Mouse (Mus musculus) gastrocnemius, postnatal 14 days (tissue): Measurements from ENCODE around the gene Cd4. TPM values are rescaled to one million over a fixed set of nuclear protein-coding genes. Genes with fewer than 3 reads are reported as not detected.
"Not testable (repeated sequence)": the region's sequence is repeated elsewhere in the genome, so short reads cannot be mapped to it uniquely, and the experiment has no call there.

Experiments
- DNase-seq: peaks from one replicate; pipeline ENCODE4 v3.0.0; 2021; ENCODE audit warnings: mixed read lengths
- intact Hi-C: fragments of 180-260 bp; cut with DNase I; formaldehyde crosslinking; loops from one replicate; pipeline ENCODE4 v1.15.1; 2025; ENCODE audit warnings: low total_unique reads
- total RNA-seq, 2 experiments: library from RNA; stranded (reverse); gene quantifications; 2 replicates each; pipeline ENCODE4 v1.2.3; 2021

Gene Cd4
- total RNA-seq, 2 experiments from 2014 or later: 0.27 to 0.51 TPM

DNA sequence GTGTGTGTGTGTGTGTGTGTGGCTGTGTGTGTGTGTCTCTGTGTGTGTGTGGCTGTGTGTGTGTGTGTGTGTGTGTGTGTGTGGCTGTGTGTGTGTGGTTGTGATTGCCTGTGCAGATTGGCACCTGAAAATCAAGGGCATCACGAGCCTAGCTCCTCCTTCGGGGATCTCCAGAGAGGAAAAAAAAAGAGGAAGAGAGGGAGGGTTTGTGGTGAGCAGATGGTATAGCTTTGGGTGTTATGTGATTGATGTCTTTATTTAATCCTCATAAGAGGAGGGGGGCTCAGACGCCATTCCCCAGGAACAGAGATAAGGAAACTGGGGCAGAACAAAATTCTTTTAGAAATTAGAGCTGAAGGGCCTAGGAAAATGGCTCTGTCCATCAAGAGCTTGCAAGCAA lies 10.3 kb upstream of the Cd4 start:
- intact Hi-C loops: no loop called here
- no peak for DNase-seq

DNA sequence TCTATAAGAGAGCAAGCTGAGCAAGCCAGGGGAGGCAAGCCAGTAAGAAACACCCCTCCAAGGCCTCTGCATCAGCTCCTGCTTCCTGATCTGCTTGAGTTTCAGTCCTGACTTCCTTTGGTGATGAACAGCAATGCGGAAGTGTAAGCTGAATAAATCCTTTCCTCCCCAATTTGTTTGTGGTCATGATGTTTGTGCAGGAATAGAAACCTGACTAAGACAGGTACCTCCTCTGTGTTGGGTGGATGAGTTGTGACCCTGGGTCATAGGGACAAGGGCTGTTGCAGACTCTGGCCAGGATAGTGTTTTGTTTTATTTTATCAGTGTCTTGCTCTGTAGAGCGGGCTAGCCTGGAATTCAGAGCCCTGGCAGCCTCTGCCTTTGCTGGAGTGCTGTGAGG lies 6.1 kb upstream of the Cd4 start:
- DNase-seq, intact Hi-C loops: not testable (repeated sequence)

GRCm38 (mm10) chr6:124890997-124891396 lies 3.0 kb upstream of the Cd4 start:
- intact Hi-C loops: no loop called here

GRCm38 (mm10) chr6:124888555-124889125 lies 619 bp upstream of the Cd4 start:
- DNase-seq: no peak
- intact Hi-C loops: no loop called here

More at GRCm38 (mm10) chr6:124890997-124891396, 3.0 kb upstream of the Cd4 start:
- DNase-seq: no peak

DNA sequence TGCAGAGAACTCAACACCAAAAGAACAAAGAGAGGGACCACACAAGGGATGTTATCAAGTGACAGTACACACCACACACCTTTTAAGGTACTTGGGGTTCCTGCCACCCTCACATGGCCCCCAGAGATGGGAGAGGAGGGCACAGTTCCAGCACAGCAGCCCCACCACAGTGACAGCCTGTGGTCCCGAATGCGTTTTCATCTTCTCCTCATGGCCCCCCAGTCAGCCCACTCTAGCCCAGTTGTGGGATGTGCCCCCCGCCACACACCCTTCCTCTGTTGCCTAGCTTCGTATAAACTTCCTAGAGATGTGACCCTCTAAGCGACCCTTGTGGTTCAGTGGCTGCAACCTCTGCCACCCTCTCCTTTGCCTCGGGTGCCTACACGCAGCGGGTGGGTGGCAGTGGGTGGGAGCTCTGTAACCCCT lies 2.1 kb downstream of the Cd4 start:
- DNase-seq: no peak
- intact Hi-C loops: no loop called here

DNA sequence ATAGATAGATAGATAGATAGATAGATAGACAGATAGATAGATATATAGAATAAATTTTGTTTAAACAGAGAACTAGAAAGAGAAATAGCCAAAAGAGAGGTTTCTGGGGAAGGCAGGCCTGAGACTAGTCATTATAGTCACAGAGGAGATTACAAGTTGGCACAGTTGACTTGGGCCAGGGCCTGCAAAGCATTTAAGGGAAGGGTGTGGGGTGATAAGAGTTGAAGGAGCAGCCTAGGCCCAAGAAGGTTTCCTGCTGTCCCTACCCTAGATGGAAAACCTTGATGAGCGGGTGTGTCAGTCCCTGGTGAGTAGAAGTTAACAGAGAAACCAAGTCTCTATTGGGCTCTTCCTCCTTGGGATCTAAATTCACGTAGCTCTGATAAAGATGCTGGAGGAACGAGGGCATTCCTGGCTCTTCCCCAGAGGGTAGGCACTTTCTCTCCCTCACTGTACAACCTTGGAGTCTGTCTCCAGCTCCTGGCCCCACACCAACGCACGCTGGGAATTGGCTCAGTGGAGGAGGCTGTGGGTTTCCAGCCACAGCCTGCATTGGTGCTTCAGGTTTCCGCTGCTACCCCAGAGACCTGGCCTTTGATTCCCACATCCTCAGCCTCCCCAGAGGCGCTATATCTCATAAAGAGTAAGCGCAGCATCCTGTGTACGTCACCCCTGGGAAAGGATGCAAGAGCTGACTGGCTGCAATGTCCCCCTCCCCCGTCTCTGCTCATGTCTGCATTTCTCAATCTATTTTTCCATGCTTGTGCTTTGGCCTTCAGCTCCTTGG lies 3.1 kb downstream of the Cd4 start:
- DNase-seq: peak; percentile 45

GRCm38 (mm10) chr6:124883351-124883750 lies 4.7 kb downstream of the Cd4 start:
- intact Hi-C loops: no loop called here
- no peak for DNase-seq

More for the DNA sequence above, 3.1 kb downstream of the Cd4 start:
- intact Hi-C loops: no loop called here

DNA sequence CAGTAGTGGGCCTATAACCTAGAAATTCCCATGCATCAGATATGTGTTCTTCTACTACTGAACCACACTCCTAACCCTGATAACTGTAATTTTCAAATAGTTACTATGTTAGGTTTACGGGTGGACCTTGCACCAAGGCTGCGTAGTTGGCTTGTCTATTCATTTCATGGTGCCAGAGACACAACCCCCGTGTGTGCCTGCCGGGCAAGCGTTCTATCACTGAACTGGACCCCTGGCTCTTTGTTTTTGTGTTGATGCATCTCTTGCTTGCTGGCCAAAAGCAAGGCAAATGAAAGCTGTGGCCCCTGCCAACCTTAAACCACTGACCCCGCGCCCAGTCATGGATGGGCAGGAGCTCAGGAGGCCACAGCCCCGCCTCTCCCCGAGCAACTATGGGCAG lies 6.2 kb downstream of the Cd4 start:
- no peak for DNase-seq
- intact Hi-C loops: no loop called here

DNA sequence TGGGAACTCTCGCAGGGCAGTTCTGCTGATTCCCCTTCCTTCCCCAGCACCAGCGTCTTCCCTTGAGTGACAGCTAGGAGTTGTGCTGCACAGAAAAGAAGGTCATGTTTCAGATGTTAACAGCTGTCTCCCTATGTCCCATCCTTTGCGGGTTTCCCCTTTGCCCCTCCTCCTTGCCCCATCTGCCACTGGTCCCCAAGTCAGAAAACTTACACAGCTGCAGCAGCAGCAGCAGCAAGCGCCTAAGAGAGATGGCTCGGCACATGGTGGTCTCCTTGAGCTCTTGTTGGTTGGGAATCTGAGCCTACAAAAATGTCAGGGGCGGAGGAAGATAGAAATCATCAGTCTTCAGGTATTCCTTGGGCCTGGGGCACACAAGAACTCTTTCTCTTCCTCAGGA lies 8.6 kb downstream of the Cd4 start:
- no peak for DNase-seq
- intact Hi-C loops: no loop called here

GRCm38 (mm10) chr6:124874348-124874747 lies 13.7 kb downstream of the Cd4 start:
- intact Hi-C loops: no loop called here

DNA sequence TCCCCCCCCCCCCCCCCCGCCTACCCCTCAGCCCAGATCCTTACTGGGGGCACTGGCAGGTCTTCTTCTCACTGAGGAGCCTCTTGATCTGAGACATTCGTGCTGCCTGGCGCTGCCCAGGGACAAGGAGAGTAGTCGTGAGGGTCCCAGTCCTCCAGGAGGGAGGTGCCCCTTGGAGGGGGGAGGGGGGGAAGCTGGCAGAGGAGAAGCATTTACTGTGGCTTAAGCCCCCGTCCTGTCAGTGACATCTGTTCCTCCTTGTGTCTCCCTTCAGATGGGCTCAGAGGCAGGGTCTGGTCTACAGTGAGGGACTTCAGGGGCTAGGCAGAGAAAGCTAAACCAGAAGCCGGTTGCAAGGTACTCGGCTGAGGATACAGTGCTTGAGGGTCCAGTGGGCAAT lies 21.5 kb downstream of the Cd4 start:
- intact Hi-C loops: no loop called here
- DNase-seq: no peak

More at GRCm38 (mm10) chr6:124874348-124874747, 13.7 kb downstream of the Cd4 start:
- DNase-seq: no peak

DNA sequence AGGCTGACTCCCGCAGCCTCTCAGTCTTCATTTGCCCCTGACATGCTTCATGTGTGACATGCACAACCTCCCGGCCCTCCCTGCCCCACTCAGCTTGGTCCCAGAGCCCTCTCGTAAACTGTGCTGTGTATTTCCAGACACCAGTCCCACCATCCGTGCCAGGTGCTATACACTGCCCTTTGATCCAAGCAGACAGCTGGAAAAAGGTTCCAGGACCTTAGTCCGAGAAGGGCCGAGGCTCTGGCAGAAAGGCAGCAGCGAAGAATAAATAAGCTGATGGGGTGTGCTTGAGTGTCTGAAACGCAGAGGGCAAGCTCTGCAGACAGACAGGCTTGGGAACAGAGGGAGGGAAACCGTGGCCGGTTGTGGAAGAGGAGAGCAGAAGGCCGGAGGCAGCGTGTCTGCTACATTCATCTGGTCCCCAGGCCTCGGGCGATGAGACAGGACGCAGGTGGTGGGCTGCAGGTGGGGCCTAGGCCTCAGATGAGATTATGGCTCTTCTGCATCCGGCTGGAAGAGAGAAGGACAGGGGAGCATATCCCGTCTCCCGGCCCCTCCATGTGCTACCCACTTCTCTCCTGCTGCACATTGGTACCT lies 22.2 kb downstream of the Cd4 start:
- intact Hi-C loops: no loop called here
- no peak for DNase-seq

DNA sequence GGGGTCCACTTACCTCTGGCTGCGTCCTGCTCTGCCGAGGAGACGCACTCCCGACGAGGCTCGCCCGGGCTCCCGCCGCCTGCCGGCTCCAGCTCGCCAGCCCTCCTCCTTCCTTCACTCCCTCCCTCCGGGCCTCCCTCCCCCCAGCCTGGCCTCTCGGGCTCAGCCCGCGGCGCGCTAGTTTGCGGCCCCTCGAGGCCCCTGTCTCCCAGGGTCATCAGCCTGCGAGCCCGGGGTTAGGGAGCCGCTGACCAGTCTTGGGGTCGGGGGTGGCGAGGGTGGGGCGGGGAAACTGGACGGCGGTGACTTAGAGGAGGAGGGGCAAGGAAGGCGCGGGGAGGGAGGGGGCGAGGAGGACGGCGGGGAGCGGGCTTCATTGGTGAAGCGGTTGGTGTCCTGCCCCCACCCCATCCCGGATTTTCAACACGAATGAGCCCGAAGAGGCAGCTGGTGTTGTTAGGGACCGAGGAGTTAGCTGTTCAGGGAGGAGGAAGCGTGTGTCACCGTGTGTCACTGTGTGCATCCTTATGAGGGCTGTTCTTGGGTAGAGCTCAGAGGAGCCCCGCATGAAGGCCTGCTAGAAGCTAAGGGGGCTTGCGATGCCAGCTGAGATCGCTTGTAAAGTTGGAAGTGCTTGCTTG lies 24.2 kb downstream of the Cd4 start, which contains the start of gene Gpr162:
Gene Gpr162, minus strand, starts transcription at position 326 of the 641 bp plus-strand sequence.
- peak; percentile 72 for DNase-seq
- intact Hi-C loops: loop anchor here (5.0 kb wide), 1 partner anchor 39 kb away; no protein-coding TSS in a partner anchor

GRCm38 (mm10) chr6:124863125-124863657 lies 24.8 kb downstream of the Cd4 start:
- intact Hi-C loops: loop anchor here (5.0 kb wide), 1 partner anchor 39 kb away; no protein-coding TSS in a partner anchor
- DNase-seq: no peak

DNA sequence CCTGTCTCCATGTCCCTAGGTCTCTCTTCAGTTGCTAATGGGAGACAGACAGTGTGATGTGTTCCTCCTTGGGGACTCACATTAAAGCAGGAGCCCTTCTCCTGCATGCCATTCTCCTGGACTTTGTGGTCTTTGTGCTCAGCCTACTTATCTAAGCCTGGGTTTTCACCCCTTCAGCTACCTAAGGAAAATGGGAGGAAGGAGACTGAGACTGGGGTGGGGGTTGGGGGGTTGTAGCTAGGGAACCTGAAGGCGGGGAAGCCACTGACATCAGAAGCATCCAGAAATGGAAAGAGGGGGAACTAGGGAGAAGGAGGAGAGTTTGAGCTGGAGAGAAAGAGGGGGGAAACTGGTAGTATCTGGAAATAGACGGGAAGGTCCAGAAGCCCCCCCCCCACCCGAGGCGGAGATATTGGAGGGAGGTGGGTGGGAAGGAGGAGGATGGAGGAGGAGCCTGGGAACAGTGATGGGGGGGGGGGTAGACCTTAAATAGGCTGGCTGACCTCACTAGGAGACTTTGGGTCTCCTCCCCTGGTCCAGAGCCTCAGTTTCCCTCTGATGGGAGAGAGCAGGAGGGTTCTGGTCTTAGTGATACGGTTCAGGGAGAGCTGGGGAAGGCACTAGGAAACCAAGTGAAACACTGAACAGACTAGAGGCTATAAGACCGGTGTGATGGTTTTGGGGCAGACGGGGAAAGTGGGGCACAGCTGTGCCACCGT lies 25.5 kb downstream of the Cd4 start:
- intact Hi-C loops: loop anchor here (5.0 kb wide), 1 partner anchor 40 kb away; no protein-coding TSS in a partner anchor
- DNase-seq: no peak

DNA sequence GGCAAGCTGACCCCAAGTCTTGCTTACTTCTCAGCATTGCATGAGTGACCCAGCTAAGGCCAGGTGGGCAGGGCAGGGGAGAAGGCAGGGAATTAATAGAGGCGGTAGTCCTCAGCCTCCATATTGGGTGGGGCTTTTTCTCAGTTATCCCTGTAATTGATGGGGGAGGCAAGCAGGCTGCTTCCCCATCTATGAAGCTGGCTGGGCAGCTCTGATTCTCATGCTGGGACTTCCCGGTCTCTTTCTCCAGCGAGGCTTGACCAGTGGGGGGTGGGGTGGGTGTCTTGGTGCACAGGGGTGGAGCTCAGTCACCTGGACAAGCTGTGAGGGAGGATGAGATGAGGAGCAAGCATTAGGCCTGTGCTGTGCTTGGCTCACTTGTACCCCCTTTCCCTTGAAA lies 26.2 kb downstream of the Cd4 start:
- intact Hi-C loops: loop anchor here (5.0 kb wide), 1 partner anchor 40 kb away; no protein-coding TSS in a partner anchor
- no peak for DNase-seq

- no peak for DNase-seq
- intact Hi-C loops: loop anchor here (5.0 kb wide), 1 partner anchor 41 kb away; no protein-coding TSS in a partner anchor
Observed at GRCm38 (mm10) chr6:124861266-124861665, 26.8 kb downstream of the Cd4 start.

DNA sequence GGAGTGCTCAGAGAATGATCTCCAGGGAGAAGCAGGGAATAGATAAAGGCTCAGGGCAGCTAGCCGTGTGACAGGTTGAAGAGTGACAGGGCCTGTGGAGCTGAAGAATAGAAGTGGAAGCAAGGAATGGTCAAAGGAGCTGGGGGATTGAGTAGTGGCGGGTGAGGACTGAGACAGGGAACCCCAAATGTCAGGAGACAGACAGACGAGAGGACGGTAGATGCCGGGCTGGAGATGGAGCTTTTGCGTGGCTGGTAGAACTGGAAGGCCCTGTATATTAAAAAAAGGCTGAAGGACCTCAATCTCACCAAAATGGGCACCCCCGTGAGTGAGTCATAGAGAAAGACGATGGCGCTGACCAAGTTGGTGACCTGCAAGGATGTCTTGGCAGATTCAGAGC lies 27.5 kb downstream of the Cd4 start:
- no peak for DNase-seq
- intact Hi-C loops: loop anchor here (5.0 kb wide), 1 partner anchor 42 kb away; no protein-coding TSS in a partner anchor

DNA sequence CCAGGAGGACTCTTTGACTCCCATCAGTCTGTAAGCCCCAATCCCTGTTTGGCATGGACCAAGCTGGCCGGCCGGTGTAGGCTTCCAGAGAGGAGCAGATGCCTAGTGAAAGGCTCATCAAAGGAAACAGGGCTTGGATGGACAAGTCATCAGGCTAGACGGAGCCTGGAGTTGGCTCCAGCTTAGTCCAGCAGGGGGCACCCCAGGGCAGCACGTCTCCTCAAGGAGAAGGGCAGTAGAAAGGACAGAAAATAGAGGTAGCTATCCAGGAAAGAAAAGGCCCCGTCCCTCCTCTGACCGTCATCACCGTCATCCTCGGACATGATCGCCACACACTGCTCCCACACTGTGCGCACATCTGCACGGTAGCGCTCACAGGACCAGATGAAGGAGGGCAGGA lies 28.3 kb downstream of the Cd4 start:
- intact Hi-C loops: loop anchor here (5.0 kb wide), 1 partner anchor 43 kb away; no protein-coding TSS in a partner anchor
- DNase-seq: peak; percentile 91
